Mouse (Mus musculus) spleen, postnatal 10 days (tissue): ENCODE measurements around the gene Me3.

Experiments used
- DNase-seq, 2 experiments: peaks; one replicate each; pipeline ENCODE4 v3.0.0; 2021 to 2022; ENCODE audit warnings: low spot score in 2 of 2

The Me3 gene

DNA sequence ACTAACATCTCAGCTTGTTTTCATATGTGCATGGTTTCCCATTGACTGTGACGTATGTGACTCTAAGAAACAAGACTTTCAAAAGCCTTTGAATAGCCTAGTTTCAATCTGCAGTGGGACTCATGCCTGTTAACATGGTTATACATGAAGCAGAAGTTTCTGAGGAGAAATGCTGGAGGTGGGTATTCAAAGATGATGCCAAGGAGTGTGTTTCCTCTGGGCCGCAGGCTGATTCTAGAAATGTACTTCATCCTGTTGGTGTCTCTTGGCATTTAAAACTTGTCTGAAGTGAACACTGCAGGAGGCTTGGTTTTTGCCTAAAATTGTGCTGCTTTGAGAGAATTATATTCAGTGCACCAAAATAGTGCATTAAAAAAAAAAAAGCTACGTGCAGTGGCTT, 34.2 kb downstream of the Me3 start:
- no peak for DNase-seq

DNA sequence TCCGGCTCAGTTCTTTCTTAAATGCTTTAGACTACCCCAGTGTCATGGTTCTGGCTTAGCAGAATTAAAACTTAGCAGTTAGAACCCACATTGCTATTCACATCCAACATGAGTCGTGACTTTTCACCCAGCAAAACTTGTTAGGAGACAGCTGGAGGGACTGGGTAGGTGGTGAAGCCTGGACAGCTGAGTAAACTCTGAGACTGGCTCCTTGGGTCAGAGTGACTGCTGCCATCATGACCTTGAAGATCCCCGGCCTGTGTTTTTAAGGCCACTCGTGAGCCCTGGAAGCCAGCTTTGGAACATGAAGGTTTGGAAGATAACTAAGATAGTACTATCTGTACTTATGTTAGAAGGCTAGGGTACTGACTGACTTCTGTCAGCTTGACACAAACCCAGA, 35.4 kb downstream of the Me3 start:
- DNase-seq: no peak

DNA sequence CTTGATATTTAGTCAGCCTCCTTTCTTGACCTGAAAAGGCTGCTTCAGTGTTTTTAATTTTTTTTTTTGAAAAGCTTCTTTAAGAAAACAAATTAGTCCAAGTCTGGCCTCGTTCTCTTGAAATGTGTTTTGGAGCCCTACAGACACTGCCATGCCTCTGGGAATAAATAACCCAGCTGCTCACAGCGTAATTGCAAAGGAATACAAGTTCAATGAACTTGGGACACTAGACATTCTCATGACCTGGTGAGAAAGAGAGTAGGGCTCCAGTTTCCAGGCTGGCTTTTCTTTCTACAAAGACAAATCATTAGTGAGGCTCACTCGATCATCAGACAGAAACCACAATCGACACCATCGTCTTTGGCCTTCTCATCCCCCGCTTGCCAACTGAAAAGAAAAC, 37.3 kb downstream of the Me3 start:
- DNase-seq: no peak

DNA sequence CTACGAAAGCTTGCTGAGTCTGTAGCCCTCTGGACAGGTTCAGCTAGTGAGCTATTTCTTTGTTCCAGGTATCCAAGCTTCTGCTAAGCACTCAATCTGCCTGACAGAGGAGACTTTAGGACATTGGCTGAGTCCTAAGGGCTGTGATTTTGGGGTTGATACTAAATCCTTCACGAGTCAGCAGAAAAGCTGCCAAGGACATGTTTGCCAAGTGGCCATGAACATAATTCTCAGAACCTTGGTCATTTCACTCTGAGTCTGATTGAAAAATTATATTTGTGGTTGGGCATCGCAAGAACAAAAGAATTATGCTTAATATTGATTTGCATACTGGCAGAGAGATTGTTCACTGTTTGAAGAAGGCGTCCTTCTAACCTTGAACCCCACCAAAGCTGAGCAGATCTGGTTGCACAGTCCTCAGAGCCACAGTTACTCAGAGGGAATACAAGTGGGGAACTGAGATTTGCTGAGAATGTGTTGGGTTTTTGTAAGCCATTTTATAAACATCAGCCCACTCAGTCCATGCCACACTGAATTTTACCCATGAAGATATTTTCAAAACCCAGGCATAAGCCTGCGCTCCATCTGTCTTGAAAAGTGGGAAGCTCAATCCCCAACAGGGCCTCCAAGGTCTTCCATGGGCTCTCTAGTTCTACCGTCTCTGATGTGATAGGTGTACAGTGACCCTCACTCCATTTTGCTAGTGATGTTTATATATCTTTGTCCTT, 39.1 kb downstream of the Me3 start:
- DNase-seq: no peak

DNA sequence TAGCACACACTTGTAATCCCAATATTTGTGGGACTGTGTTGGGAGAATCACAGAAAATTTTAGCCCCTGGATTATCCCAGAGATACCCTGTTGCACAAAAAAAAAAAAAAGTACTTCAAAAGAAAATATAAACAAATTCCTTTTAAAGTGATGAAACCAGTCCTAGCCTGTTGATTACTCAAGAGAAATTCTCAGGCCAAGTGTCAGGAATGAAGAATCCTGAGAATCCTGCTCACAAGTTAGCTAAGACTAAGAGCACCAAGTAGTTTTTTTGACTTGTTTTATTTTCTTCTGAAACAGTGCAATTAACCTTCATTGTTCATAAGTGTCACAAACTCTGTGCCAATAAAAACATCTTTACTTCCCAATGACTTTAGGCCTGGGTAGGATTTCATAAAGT, 44.0 kb downstream of the Me3 start:
- DNase-seq: no peak

DNA sequence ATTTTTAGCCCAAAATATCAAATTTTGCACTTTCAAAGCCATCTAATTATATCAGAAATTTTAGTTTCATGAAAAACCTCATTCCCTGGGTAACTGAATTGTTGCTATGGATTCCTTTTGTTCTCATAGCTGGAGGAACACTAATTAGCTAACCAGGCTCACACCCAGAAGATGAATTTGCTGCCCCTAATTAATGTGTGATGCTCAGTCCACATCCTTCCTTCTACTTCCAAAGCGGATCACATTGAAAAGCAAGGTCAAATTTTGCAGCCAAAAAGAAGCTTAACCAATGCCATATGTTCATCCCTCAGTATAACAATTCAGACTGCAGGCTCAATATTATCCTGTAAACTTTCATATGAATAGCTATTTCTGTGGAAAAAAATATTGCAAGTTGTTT, 45.7 kb downstream of the Me3 start:
- DNase-seq: no peak

DNA sequence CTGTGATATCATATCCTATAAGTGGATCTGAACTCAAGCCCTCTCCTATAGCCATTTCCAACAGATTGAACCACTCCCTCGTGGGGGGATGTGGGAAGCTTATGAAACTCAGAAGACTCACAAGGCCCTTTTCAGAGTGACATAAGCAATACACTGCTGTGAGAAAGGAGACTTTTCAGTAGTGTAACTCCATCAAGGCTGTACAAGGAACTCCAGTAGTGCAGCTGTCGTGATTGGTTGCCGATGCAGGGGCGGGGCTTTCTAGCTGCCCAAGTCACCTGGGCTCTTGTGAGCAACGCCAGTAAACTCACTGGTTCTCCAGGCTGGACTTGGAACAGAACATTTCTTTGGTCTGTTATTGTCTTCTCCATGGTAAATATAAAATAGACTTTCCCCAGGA, 46.5 kb downstream of the Me3 start:
- DNase-seq: no peak

DNA sequence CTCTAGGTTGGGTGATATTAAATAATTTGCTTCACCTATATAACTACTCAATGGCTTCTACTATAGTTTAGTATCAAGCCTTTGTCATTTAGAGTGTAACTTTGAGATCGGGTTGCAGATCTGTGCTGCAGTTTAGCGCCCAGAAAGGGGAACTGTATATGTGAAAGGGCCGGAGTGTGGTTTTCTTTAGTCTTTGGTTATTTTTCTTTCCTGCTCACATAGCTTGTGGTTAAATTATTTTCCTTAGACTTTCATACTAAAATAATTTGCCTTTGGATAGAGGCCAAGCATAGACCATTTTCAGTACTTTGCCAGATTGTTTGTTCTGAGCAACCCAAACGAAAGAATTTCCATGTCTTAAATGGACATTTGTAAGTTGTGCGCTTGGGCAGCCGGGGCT, 46.9 kb downstream of the Me3 start:
- DNase-seq: no peak

DNA sequence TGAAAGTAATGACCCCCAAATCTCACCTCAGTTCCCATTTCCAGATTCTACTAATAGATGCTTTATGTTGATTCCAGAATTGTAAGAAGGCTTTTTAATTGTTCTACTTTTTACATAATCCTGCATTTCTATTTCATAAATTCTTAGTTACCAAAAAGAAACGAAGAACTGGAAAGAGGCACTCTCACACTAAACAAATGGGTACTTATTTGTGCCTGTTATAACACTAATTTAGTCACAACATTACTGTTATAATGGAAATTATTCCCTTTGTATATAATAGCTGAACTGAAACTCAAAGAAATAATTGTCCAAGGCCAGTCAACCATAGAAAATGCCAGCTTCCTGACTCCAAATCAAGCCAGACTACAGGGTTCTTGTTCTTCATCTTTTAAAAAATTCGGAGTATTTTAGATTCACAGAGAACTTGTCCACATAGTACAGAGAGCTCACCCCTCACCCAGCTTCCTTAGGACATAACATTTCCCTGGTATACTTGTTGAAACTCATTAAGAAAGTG, 47.5 kb downstream of the Me3 start:
- no peak for DNase-seq

DNA sequence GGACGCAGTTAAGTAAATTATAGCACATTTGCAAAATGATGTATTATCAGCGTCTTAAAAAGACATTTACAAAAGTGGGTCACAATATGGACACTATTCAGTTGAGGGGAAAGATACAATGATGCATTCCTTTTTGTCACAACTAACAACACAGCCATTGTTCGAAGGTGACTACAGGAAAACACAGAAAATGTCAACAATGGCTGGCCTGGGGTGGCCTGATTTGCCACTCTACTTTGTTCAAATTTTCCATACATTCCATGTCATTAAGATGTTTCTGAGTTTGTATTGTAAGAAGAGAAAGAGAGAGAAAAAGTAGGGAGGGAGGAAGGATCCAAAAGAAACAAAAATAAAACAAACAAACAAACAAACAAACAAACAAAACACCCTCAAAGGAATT, 48.7 kb downstream of the Me3 start:
- no peak for DNase-seq

DNA sequence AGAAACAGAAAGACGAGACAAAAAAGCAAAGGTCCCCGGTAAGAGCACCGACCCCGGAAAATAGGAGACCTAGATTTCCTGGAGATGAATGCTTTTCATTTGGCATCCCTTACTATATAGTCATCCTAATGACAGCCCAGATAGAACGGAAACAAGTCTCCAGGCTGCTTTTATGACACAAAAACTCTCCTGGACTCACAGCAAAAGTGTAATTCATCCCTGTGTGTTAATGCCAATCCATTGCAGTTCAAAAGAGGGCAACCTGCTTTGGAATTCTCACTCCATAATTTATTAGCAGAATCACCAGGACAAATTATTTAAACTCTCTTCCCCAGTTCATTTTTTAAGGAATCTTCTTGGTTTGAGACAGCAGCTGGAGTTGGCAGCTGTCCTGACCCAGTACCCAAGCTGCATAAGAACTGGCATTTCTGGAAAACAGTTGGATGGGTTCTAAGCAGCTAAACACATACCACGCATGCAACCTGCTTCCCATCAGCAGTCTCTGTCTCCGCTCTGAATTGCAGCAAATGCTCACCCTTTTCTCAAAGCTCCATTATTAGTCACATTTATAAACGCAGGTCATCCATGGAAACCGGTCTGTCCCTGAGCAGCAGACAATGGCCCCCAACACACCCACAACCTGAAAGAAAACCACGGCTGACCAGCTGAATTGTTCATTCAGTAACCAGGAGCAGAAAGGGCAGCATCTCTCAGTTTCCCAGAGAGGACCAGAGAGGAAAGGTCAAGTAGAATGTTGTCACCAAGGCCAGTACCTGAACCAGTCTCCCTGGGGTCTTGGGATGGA, 49.7 kb downstream of the Me3 start:
- no peak for DNase-seq

DNA sequence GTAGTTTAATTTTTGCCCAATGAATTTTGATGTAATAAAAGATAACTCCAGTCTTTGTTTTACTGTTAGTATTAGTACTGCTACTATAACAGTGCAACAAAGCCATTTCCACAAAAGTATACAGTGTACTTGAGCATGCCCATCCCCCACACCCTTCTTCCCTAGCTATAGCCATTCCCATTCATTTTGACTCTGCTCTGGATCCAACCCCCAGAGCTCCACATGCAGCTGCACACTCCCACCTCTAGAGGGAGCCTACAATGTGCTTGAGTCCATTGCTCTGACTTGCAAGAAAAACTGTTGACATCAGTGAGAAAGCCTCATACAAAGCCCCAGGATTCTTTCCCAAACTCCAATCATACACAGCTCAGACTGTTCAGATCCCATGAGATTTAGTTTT, 66.0 kb downstream of the Me3 start:
- DNase-seq: no peak

DNA sequence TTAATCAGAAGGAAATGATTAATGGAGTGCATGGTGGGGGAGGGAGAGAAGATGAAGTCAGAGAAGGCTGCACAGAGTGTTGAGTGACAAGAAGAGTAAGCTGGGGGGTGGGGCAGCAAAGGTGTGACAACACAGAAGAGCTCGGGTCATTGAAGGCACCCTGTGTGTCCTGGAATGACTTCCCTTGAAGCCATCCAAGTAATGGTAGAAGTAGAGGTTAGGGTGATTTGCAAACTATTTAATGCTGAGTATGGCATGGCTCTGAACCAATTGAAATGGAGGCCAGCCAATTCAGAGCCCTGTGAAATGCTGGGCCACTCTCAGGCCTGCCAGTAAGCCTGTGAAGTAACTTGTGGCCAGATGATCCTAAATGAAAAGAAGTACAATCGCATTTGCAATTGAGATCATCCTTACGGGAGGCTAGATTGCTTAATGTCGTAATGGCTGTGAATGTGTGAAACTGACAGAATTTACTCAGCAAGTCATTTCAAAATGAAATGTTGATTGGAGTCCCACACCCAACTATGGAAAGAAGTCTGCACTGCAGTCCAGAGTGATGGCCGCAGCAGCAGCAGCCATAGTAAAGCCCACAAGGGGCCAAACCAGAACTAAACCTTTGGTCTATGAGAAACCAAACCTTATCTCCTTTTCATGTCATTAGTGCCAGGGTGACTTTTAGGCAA, 67.6 kb downstream of the Me3 start:
- DNase-seq: no peak

DNA sequence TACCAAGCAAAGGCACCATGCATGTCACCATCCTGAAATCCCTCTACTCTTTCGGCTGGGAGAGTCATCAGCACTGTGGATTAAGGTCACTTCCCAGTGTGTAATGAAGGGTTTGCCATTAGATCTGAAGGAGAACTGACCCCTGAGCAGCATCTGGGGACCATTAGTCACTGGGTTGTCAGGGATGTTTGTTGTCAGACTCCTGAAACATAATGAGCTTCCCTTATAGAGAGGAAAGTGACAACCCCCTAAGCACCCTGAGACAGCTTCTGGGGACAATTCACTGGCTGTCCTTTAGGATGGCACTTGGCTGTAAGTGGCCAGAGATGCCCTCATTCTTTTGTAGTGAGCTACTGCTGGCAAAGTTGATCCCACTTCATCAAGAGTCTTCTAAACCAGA, 68.3 kb downstream of the Me3 start:
- DNase-seq: no peak

DNA sequence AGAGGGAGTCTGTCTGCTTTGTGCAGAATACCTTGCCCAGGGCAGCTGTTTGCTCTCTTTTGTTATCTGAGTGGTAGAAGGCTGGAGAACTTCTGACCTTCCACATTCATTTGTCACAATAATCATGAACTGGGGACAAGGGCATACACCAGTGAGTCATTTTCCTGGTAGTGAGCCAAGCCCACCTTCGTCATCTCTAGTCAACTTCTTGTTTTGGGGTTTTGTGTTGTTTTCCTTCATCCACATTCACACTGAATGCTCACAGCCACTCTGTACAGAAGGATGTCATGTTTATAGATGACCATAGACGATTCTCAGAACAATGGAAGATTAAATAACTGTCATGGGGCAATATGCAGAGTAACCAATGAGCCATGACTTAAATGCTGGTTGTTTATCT, 78.6 kb downstream of the Me3 start:
- DNase-seq: no peak

DNA sequence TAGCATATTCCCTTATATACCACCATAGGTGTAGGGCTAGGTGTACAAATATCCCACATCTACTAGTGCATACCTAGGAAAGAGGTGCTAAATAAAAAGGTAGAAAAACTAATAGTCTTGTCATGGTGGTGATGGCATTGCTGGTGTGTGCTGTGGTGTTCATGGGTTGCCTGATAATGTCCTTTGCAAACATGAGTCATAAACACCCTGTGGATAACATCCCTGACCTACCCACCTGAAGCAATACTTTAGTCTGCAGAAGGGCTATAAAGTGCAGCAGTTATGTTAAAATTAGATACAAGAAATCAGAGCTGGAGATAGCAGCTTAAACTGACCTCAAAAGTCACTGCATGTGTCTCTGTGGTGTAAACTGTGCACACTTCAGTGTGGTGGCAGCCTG, 80.9 kb downstream of the Me3 start:
- DNase-seq: no peak

DNA sequence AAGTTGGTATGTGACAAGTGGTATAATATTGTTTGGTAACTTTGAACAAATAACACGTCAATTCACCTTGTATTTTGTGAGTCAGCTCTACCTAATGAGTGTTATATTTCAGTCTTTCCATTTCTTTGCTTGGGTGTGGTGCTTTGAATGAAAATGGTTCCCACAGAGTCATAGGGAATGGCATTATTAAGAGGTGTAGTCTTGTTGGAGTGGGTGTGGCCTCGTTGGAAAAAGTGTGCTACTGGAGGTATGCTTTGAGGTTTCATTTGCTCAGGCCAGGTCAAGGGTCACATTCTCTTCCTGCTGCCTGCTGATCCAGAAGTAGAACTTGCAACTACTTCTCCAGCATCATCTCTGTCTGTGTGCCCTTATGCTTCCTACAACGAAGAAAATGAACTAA, 84.0 kb downstream of the Me3 start:
- DNase-seq: no peak

DNA sequence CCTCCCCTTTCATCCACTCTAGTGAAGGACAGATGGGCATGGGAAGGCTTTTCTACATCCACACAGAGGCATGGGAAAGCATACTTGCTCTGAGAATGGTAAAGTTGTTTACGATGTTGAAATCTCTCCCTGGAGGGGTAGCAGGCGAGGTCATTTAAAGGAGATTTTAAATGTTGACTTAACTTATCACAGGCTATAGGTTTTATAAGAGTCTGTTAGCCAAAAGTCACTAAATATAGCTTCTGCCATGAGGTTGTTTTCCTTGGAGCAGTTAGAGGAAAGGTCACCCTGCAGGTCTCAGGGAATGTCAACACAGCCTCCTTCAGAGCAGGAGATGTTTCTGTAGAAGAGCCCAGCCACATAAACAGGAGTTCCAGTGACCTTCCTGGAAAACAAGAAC, 85.3 kb downstream of the Me3 start:
- no peak for DNase-seq

DNA sequence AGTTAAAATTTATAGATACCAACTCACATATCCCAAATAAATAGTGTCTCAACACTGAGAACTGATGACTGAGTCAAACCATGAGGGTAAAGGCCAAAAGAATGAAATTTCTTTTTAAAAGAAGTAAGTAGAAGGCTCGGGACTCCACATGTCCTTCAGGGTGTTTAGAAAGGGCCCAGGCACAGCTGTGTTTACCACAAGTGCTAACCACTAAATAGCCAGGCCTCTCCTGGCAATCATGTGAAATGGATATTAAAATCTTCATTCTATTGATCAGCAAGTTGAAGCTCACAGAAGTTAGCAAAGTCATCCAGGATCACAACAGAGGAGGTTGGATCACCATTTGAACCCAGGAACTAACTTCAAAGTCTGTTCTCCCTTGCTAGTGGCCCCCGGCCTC, 86.1 kb downstream of the Me3 start:
- DNase-seq: no peak

DNA sequence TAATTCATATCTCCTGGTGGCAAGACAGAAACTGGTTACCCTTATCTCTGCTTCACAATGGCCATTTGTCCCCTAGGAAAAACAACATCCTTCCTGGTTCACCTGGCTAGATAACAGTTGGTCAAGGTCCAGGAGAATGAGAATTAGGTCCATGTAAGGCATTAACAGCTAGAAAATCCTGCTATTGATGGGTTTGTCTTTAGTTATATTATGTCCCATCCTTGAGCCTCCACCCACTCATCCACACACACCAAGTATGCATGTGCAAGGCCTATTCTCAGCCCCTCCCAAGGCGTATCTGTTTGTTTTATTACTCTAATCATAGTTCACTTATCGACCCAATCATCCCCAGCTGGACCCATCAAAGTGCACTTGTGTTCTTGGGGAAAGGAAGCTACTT, 88.1 kb downstream of the Me3 start:
- DNase-seq: no peak

DNA sequence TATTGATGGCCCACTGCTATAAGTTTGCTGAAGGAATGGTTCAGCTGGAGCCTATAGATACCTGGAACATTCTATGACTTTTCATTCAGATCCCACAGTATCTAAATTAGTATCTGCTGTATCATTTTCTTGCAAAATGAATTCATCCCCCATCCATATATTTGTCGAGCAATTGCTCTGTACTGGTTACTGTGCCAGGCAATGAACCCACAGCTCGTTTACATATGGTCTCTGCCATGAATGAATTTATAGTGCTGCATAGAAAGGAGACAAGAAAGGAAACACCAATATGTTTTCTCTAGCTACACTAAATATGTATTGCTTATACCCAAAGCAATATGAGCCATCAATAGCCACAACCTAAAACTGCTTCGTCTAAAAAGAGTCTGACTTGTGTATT, 94.5 kb downstream of the Me3 start:
- DNase-seq: no peak

DNA sequence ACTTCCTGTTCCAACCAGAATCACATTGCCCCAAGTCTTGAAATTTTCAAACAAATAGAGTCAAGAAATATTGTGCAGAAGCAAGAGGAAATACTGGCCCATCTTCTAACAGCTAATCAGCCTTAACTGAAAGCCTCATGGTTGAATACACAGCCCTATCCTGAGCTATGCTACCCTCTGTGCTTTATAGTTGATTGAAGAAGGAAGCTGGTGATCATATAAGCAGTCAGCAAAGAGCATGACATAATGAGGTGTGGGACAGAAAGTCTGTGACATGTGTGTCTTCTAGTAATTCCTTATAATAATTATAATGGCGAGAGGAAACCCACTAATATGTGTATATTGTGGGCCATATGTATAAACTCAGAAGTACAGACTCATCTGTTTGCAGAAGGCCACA, 95.4 kb downstream of the Me3 start:
- DNase-seq: no peak

DNA sequence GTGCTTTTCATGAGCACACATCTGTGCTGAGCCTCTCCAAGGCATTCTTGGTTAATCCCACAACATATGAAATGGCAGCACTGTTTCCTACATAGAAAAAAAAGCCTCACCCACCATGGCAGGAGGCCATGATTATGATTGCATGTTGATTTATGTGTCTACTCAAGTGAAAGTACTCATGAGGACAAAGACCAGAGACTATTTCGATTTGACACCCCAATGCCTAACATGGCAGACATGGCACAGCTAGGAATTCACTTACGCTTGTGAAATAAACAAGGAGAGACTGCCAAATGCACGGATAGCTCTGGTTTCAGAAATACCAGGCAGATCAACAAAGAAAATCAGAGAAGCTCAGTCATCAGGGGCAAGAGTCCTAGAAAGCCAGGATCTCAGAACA, 96.2 kb downstream of the Me3 start:
- no peak for DNase-seq
